Mouse (Mus musculus) T-helper 2 cell (primary cell): ENCODE results near the gene Sox4.

ENCODE experiments used
- in situ Hi-C: fragments of 300-600 bp; cut with MboI, MseI; formaldehyde crosslinking; loops from one replicate; pipeline ENCODE4 v1.15.1; 2025; ENCODE audit warnings: high pct_unique_total_duplicates

Gene Sox4

GRCm38 (mm10) chr13:28953581-28953991, at the start of gene Sox4:
Gene Sox4, minus strand, starts transcription at chr13:28953713.
- in situ Hi-C loops = loop anchor here (10.0 kb wide), 1 partner anchor 69 kb away; no protein-coding TSS in a partner anchor

GRCm38 (mm10) chr13:28991899-28992664, 38.6 kb upstream of the Sox4 start:
- in situ Hi-C loops = loop anchor here (10.0 kb wide), 1 partner anchor 1817 kb away; no protein-coding TSS in a partner anchor

- in situ Hi-C loops = no loop called here
Measured at GRCm38 (mm10) chr13:28988751-28989703, 35.5 kb upstream of the Sox4 start.

GRCm38 (mm10) chr13:28980681-28981080, 27.2 kb upstream of the Sox4 start:
- in situ Hi-C loops = no loop called here

GRCm38 (mm10) chr13:28975011-28975410, 21.5 kb upstream of the Sox4 start:
- in situ Hi-C loops = no loop called here

- in situ Hi-C loops = no loop called here
Measured at GRCm38 (mm10) chr13:28974597-28974996, 21.1 kb upstream of the Sox4 start.

GRCm38 (mm10) chr13:28960916-28961315, 7.4 kb upstream of the Sox4 start:
- in situ Hi-C loops = loop anchor here (10.0 kb wide), 1 partner anchor 644 kb away; no protein-coding TSS in a partner anchor

- in situ Hi-C loops = loop anchor here (5.0 to 10.0 kb wide), 2 partner anchors 75 to 873 kb away; no protein-coding TSS in a partner anchor
Measured at GRCm38 (mm10) chr13:28959458-28959978, 6.0 kb upstream of the Sox4 start.

GRCm38 (mm10) chr13:28959068-28959440, 5.5 kb upstream of the Sox4 start:
- in situ Hi-C loops = loop anchor here (5.0 to 10.0 kb wide), 2 partner anchors 74 to 873 kb away; no protein-coding TSS in a partner anchor

GRCm38 (mm10) chr13:28958211-28959067, 4.9 kb upstream of the Sox4 start:
- in situ Hi-C loops = loop anchor here (5.0 to 10.0 kb wide), 2 partner anchors 74 to 874 kb away; no protein-coding TSS in a partner anchor

- in situ Hi-C loops = loop anchor here (5.0 to 10.0 kb wide), 2 partner anchors 73 to 875 kb away; no protein-coding TSS in a partner anchor
Measured at GRCm38 (mm10) chr13:28957765-28958164, 4.3 kb upstream of the Sox4 start.

- in situ Hi-C loops = loop anchor here (10.0 kb wide), 1 partner anchor 68 kb away; no protein-coding TSS in a partner anchor
Measured at GRCm38 (mm10) chr13:28952576-28953571, 639 bp downstream of the Sox4 start.

- in situ Hi-C loops = loop anchor here (10.0 kb wide), 1 partner anchor 67 kb away; no protein-coding TSS in a partner anchor
Measured at GRCm38 (mm10) chr13:28951691-28952575, 1.6 kb downstream of the Sox4 start.

- in situ Hi-C loops = loop anchor here (10.0 kb wide), 1 partner anchor 66 kb away; no protein-coding TSS in a partner anchor
Measured at GRCm38 (mm10) chr13:28950623-28951491, 2.7 kb downstream of the Sox4 start.

- in situ Hi-C loops = loop anchor here (10.0 kb wide), 1 partner anchor 65 kb away; no protein-coding TSS in a partner anchor
Measured at GRCm38 (mm10) chr13:28950266-28950622, 3.3 kb downstream of the Sox4 start.

GRCm38 (mm10) chr13:28949279-28949915, 4.1 kb downstream of the Sox4 start:
- in situ Hi-C loops = no loop called here

- in situ Hi-C loops = no loop called here
Measured at GRCm38 (mm10) chr13:28948541-28948940, 5.0 kb downstream of the Sox4 start.
